Mouse (Mus musculus) kidney, adult 2 months (tissue): ENCODE measurements at regions not wholly inside any gene's neighbourhood (a gene's known extent, or its start where the extent isn't known, plus 50 kb on each side); places are given as distances from the start of the nearest gene placed in this dataset.

ENCODE experiments used
- CTCF ChIP-seq: fragments of 200-500 bp; conservative IDR thresholded peaks from 2 replicates; pipeline ENCODE4 v1.5.1; 2011; ENCODE audit warnings: low read depth, mild to moderate bottlenecking, control low read depth, low read length, moderate library complexity, mixed read lengths; ENCODE audit not compliant: insufficient read depth, insufficient read length
- POLR2A ChIP-seq: fragments of 200-500 bp; IDR thresholded peaks from one replicate; pipeline ENCODE4 v1.6.1; 2011; ENCODE audit warnings: low read depth, low read length, control low read depth

GRCm38 (mm10) chr11:22652931-22653330 is 141.0 kb downstream of the Tmem17 start:
- TF ChIP-seq CTCF (no peak), POLR2A (no peak)
